Mouse (Mus musculus) activated CD4-positive, CD25-positive, alpha-beta regulatory T cell, adult 4 months (primary cell): Measurements from ENCODE around the gene Crim1. TPM values are rescaled to one million over a fixed set of nuclear protein-coding genes. Genes with fewer than 3 reads are reported as not detected.

Source experiments
- polyA plus RNA-seq, 2 experiments: library from polyadenylated mRNA; unstranded; fragments of 100-300 nt; shearing (Covaris generic); gene quantifications; one replicate each; pipeline ENCODE4 v1.2.1; 2017

Crim1 gene
- polyA plus RNA-seq, 2 experiments from 2014 or later = 5.6 to 7.7 TPM

Other genes starting within 250 kb of the Crim1 start
- gene Fez2, start 217.9 kb downstream of the Crim1 start, polyA plus RNA-seq = 10 to 100 TPM; 11.2 to 13.9 TPM